Mouse (Mus musculus) neutrophil, adult 5-6 weeks (primary cell): Measurements from ENCODE around the gene Cacna2d2. TPM values are rescaled to one million over a fixed set of nuclear protein-coding genes. Genes with fewer than 3 reads are reported as not detected.

Experiments
- ATAC-seq: fragments of 151-379, 151-347 bp; 2 replicates; pipeline ENCODE4 v1.8.0; 2017; ENCODE audit warnings: mild to moderate bottlenecking, moderate TSS enrichment; ENCODE audit not compliant: insufficient number of reproducible peaks, poor library complexity, low FRiP score, severe bottlenecking; ENCODE audit errors: extremely low read depth
- total RNA-seq: library from RNA; stranded (forward); fragments of 200-1000 nt; gene quantifications from 2 replicates; pipeline ENCODE4 v1.2.3, GENCODE M21; 2017

The Cacna2d2 gene
- 0.49 and 0.58 TPM in 2 replicates for total RNA-seq

DNA sequence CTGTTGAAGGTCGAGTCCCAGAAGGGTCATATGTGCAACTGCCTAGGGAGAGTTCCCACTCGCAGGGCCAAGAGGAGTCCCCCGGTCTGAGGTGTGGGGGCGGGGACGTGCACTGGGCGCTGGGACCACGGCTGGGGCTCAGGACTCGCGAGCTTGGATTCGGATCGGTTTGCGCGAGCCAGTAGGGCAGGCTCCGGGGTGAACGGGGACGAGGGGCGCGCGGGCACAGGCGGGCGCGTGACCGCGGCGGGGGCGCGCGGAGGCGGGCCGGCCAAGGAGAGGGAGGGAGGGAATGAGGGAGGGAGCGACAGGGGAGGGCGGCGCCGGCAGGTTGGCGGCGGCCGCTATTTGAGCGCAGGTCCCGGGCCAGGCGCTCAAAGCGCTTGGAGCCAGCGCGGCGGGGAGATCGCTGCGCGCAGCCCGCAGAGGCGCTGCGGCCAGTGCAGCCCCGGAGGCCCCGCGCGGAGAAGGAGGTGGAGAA, at the start of gene Cacna2d2:
Gene Cacna2d2, plus strand, starts transcription at position 122 of the 481 bp plus-strand sequence.
- no peak for ATAC-seq

DNA sequence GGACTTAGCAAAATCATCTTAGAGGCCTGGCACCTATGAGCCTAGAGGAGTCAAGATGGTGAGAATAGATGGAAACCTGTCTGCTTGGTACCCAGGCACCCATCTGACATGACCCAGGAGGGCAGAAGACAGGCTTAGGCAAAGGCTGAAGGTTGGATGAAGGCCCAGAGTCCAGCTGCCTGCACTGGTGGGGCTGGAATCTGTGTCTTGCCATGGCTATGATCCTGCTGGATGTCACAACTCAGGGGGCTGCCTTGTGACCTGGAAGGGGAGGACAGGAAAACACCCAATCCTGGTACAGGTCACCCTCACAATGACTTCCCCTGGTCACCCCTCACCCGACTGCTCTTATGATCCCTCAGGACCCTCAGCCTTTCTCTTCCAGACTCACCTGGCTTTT, 44.6 kb upstream of the Cacna2d2 start:
- ATAC-seq: no peak

DNA sequence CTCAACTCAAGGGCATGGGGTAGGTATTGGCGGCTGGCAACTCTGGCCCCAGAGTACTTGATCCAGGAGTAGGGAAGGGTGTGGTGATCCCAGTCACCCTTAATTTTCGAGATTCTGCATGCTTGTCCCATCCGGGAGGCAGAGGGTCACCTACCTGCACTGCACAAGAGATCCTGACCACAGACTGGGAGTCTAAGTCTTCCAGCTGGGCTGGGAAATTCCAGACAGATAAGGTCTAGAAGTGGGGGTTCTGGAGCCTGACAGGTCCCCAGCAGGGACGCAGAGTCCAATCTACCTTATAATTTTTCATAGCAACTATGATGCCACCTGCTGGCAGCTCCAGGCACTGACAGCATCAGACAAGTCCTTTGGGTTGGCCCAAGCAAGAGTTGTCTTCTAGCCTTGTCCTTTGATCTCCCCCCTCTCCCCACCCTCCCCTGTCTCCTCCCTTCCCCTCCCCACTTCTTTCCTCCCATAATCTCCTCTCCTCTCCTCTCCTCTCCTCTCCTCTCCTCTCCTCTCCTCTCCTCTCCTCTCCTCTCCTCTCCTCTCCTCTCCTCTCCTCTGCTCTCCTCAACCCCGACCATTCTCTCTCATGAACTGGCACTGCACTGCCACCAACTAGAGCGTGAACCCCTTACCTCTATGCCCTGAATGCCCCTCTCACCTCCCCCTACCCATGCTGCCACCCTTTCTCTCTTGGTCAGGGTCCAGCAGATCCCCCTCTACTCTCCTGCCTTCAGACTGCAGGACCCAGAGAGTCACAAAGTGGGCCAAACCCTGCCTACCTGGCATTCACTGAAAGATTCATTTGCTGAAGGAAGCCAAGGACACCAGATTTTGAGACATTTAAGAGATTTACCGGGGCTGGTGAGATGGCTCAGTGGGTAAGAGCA, 43.3 kb upstream of the Cacna2d2 start:
- ATAC-seq: peak; percentile 45; the same call in 1 of the 2 replicates

DNA sequence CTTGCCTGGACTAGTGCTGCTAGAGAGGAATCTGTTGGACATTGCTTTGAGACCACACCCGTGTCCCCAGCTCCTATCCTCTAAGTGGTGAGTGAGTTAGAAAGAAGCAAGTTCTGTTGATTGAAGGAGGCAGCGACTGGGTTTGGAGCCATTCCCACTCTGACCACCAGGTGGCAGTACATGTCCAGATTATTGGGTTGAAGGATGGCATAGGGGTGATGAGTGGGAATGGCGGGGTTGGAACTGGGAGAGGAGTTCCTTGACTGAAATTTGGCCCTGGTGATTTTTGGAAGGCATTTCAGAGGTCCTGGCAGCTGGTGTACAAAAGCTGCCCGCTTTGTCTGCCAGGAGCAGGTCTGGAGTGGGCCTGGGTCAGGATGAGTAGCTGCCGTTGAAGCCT, 41.8 kb upstream of the Cacna2d2 start:
- peak; percentile 46; the same call in 1 of the 2 replicates for ATAC-seq

DNA sequence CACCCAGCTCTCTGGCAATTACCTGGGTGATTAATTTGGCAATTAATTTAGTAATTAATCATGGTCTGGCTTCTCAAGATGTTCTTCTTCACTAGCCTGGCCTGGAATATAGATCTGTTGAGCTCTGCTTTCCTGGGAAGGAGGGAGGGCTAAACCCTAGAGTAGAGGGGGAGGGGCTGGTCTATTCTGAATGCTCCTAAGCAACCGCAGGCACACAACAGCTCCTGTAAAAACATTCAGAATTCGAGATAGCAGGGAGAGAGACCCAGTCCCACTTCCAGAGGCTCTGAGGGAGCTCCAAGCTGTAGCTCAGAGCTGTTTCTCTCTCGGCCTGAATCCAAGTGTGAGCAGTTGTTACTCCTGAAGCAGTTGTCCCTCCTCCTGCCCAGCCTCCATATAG, 38.4 kb upstream of the Cacna2d2 start:
- no peak for ATAC-seq

DNA sequence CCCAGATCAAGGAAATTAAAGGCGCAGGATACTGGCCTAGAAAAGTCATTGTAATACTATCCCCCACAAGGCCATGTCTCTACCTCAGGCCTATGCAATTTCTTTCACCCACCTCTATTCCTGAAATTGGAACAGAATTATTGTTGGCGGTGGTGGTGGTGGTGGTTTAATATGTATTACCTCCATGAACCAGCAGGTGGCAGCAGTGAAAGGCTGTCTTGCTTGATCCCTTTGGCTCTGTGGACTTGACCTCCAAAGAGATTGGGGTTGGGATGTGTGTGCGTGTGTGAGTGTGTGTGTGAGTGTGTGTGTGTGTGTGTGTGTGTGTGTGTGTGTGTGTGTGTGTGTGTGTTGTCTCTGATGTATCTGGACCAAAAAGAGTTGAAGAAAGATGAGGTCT, 32.8 kb upstream of the Cacna2d2 start:
- peak; percentile 49; the same call in 1 of the 2 replicates for ATAC-seq

DNA sequence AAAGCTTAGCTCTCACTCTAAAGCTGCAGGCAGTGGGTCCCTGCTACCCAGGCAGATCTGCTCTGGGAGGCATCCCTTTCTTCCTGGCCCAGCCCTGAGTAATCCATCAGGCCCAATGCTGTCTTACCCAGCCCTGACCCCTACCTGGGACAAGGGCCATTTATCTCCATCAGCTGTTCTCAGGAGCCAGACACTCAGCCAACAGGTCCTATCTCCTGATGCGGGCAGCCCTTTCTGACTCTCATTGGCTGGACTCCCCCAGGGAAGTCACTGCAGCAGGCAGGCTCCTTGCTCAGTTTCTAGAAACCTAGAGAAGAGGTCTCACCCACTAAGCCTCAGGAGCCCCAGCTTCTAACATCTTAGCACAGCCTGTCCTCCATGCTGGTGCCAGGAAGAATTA, 31.1 kb upstream of the Cacna2d2 start:
- no peak for ATAC-seq

DNA sequence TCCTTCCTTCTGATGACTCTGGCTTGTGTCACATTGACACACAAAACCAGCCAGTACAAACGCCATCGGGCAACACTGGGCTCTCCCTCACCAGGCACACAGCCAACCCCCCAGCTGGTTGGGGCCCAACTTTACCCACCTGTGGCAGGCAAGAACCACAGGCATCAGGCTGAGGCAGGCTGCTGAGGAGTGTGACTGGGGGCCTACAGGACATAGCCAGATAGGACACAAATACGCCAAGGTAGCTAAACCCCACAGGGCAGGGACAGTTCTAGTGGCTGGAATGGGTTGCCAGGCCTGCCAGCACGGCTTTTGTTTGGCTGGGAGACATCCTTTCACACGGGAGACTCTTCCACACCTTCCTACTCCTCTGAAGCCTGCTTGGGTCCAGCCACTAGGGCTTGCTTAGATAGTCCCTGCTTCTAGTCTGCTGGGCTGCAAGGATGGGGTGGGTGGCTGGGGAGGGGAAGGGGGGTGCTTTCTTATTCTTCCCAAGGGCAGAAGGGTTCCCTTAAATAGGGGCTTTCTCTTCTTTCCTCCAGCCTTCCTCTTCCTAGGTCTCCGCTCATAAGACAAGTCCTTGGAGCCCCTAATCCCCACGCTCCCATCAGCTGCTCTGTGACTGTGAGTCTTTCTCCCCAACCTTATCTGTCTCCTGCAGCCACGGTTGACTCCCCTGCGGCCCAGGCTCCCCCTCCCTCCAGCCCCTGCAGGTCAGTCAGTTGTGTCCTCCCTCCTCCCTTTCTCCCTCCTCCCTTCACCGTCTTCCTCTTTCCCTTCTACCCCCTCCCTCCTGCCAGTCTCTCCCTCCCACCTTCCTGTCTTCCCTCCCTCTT, 29.9 kb upstream of the Cacna2d2 start:
- ATAC-seq: no peak

DNA sequence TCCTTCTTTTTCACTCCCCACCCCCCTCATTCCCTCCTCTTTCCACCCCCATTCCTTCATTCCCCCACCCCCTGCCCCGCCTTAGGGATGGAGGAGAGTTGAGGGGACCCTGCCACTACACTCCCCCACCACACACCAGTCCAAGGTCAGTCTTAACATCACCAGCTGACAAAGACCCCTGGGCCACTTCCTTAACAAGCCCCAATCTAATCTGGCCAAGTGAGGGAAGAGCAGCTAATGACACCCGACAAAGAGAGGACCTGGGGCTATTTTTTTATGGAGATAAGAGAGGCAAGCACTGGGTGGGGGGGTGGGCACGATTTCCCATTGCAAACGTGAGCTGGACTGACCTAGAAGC, 29.3 kb upstream of the Cacna2d2 start:
- no peak for ATAC-seq

DNA sequence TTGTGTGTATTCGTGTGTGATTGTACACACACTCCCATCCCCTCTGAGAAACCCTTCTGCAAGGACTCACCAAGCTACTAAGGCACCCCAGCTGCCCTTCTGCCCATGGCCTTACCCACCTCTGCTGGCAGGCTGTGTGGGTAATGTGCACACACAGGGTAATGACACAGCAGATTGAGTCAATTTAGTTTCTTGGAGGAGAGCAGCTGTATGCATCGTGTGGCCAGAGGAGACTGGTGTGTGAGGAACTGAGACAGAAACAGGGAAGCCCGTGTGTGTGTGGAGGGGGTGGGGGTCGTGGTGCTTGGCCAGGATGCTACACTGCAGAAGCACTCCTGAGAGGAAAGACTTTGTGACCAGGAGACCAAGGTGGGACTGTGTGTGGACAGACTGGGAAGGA, 27.0 kb upstream of the Cacna2d2 start:
- no peak for ATAC-seq

DNA sequence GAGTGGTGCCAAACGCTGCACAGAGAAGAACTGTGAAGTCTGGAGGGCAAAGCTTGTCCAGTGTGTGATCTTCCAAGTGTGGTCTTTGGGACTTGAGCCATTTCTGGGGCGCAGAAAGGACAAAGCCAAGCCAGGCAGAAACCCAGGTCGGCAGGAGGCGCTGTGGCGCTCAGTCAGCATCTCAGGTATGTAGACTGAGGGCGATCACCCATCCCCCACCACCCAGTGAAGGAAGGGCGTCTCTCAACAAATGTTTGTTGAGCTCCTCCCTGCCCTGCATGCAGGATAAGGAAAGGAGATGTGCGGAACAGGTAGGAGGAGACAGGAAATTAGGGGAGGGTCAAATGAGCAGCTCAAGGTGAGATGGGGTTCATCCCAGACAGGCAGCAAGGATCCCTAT, 24.8 kb upstream of the Cacna2d2 start:
- no peak for ATAC-seq

DNA sequence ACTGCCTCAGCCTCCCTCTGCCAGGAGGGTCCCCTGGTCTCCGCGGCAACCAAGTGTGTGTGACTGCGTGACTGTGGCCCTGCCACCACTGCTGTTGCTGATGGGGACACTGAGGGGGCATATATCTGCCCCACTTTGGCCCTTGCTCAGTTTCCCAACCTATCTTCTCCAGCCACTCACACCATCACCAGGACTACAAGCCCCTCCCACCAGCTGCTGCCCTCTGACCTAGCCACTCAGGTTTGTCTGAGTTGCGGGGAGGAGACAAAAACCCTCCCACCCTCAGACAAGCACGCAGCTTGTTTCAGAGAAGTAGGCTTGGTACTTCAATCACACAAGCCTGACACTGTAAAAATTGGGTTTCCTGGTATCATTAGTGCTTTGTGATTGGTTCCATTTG, 24.0 kb upstream of the Cacna2d2 start:
- no peak for ATAC-seq

DNA sequence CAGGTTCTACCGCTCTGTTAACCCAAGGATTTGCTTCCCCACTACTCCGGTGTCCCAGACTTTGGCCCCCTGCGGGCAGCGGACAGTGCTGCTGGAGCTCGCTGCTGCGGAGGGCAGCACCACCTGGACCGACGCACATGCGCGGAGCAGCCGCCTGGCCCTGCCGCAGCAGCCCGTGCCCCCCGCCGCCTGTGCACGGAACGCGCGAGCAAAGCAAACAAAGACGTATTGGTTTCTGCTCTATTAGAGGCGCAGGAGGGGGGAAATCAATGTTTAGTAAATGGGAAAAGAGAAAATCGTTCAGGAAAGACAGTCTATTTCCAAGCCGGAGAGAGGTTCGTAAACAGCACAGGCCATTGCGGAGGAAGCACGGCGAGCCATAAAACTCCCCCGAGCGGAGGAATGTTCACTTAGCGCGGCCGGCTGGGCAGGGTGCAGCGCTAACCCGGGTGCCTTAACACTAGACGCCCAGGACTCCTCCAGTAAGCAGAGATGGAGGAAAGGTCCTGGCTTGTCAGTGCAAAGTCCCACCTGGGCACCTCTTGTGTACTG, 21.4 kb upstream of the Cacna2d2 start:
- no peak for ATAC-seq

DNA sequence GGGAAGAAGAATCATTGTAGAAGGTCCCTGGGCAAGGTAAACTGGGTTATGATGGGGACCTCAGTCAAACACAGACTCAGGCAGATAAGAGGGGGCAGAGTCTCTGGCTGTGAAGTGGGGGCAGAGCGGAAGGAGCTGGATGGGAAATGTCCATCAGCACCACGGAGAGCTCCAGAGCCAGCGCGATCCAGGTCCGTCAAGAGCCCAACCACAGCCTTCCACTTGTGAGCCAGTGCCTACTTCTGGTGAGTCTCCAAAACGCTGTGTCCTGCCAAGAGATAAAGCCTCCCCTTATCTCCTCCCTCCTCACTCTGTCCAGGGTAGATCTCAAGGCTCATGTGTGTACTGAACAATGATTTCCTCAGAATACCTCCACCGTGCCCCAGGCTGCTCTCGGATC, 17.7 kb upstream of the Cacna2d2 start:
- ATAC-seq: no peak

DNA sequence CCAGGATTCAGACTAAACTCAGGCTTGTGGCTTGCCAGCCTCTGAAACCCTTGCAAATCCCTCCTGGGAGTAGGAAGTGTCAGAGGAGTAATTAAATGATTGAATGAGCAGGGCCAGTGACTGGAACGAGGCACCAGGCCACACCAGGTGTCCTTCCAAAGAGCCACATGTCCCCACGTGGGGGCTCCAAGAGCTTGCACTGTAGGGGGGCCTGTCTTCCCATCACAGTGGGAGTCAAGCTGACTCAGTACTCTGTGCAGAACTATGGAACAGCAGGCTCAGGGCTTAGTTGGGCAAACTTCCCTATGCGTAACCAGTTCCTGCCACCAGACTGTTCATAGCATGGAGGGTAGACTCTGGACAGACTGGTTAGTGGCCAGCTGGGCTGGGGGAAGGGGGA, 15.0 kb upstream of the Cacna2d2 start:
- ATAC-seq: no peak

DNA sequence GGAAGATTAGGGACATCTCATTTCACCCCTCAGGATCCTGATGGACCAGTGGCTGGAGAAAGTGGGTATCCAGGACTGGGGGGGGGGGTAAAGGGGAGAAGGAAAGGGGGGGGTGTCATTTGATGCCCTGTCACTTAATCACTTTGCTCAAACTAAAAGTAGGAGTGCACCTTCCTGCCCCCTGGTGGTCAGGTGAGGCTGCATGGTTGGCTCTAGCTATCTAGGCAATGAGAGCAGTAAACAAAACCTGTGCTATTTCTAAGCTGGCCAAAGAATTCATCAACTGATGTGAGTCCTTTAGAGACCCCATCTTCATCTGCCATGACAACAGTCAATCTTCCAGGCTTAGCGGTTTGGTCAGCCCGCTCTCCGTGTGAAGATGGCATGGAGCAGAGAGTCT, 12.7 kb upstream of the Cacna2d2 start:
- ATAC-seq: no peak

DNA sequence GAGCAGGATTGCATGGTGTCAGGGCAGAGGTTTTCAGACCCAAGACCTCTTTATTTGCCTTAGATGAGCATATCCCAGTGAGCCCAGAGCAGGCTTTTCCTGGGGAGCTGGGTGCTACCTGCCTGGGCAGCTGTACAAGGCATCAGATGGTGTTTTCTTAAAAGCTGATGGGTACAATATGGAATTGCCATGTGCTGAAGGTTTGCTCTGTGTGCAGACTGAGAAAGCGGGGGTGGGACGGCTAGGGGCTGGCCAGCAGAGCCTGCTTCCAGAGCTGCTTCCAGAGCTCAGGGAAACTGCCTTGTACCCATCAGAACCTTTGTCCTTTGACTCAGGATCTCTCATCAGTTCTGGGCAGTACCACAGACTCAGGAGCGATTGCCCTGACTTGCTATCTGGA, 11.7 kb upstream of the Cacna2d2 start:
- no peak for ATAC-seq

DNA sequence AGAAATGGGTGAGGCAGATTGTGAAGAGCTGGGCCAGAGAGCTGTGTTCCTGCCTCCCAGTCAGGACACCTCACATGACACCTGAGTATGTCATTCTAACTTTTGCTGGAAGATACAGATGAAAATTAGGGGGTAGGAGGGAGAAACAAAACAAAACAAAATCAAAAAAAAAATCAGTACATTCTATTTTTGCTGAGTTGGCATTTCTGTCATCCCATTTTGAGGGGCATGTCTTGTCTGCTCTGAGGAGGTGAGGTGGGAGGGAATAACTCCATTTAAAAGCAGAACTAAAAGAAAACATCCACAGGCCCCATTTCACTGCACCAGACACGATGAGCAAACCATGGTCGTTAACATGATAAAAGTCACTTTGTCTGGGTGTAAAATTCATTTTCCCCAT, 11.1 kb upstream of the Cacna2d2 start:
- no peak for ATAC-seq

DNA sequence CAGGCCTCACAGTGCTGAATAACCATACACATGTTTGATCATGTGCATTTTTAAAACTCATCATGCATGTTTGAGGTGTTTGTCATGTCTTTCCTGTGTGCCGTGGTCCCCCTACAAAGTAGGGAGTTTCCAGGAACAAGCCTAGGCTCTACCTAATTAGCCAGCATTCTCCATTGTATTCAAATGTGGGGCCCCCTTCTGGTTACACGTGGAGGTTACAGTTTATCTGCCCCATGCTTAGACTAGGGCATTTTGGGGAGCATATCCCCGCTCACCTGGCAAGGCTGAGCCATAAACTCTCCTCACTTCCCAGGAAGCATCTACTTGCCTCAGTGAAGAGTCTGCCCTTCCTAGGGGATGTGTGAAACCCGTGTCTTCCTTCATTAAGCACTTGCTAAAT, 3.0 kb upstream of the Cacna2d2 start:
- ATAC-seq: no peak

DNA sequence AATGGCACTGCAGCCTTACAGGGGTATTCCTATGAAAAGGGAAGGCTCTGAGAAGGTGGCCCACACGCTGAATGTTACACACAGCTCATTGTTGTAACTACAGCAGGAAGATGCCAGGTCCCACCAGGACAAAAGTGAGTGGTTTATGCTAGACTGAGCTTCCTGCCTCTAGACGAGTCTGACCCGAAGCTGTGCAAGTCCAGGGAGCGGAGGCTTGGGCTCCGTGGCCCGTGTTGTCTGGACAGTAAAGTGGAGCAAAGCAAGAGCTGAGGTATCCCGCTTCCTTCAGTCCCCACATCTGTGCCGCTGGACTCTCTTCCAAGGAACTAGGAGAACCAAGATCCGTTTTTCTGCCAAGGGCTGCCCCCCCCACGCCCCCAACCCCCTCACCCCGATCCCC, 444 bp upstream of the Cacna2d2 start:
- ATAC-seq: no peak
